Mouse (Mus musculus) hindbrain, postnatal 0 days (tissue): ENCODE results near the gene Rnf43. TPM values are rescaled to one million over a fixed set of nuclear protein-coding genes. Genes with fewer than 3 reads are reported as not detected.

Experiments used
- ATAC-seq: fragments of 200-750 bp; cut with Nextera tagmentation; 2 replicates; pipeline ENCODE4 v1.8.0; 2017; ENCODE audit warnings: mild to moderate bottlenecking, moderate TSS enrichment, moderate library complexity
- DNase-seq: peaks from one replicate; pipeline ENCODE4 v3.0.0-alpha.2; 2015; ENCODE audit warnings: low spot score
- H3K27ac ChIP-seq: fragments of 300-500 bp; sonication (generic); 2 replicates; pipeline ENCODE4 v1.5.1; 2014; ENCODE audit warnings: mild to moderate bottlenecking
- H3K27me3 ChIP-seq: fragments of 300-500 bp; sonication (generic); 2 replicates; pipeline ENCODE4 v1.6.1; 2014; ENCODE audit warnings: low read length, mixed read lengths; ENCODE audit not compliant: insufficient read depth
- H3K36me3 ChIP-seq: fragments of 300-500 bp; sonication (generic); 2 replicates; pipeline ENCODE4 v1.6.1; 2014; ENCODE audit warnings: low read length, mixed read lengths; ENCODE audit not compliant: insufficient read depth
- H3K4me1 ChIP-seq: fragments of 300-500 bp; sonication (generic); 2 replicates; pipeline ENCODE4 v1.6.1; 2014; ENCODE audit warnings: antibody characterized with exemption, low read length, mixed read lengths; ENCODE audit not compliant: insufficient read depth
- H3K4me2 ChIP-seq: fragments of 300-500 bp; sonication (generic); 2 replicates; pipeline ENCODE4 v1.6.1; 2014; ENCODE audit warnings: low read depth, mild to moderate bottlenecking, low read length, moderate library complexity, mixed read lengths
- H3K4me3 ChIP-seq: fragments of 300-500 bp; sonication (generic); 2 replicates; pipeline ENCODE4 v1.5.1; 2014; ENCODE audit warnings: low read length
- H3K9ac ChIP-seq: fragments of 300-500 bp; sonication (generic); replicated peaks from 2 replicates; pipeline ENCODE4 v1.6.1; 2014; ENCODE audit warnings: mild to moderate bottlenecking, low read length, moderate library complexity, mixed read lengths
- H3K9me3 ChIP-seq: fragments of 300-500 bp; sonication (generic); 2 replicates; pipeline ENCODE4 v1.6.1; 2016; ENCODE audit warnings: low read length, mixed read lengths
- CTCF ChIP-seq: IDR thresholded peaks from 2 replicates; pipeline ENCODE4 v1.5.1; 2016; ENCODE audit warnings: antibody characterized with exemption, control low read depth, low read depth
- WGBS: fragments of 180-500 bp; shearing (Covaris S2); extraction: QIAGEN DNeasy Blood & Tissue Kit; methylation state at CpG from one replicate; pipeline ENCODE4 v1.1.7; 2014; 5-methylcytosine and 5-hydroxymethylcytosine counted together
- polyA plus RNA-seq: library from polyadenylated mRNA; unstranded; fragments of >200 nt; fragmentation: Nextera tagmentation; extraction: Ambion mirVana; gene quantifications from 2 replicates; pipeline ENCODE4 v1.2.1, GENCODE M21; 2015
- total RNA-seq: library from RNA; depleted of rRNA; stranded (reverse); fragments of >200 nt; gene quantifications from 2 replicates; pipeline ENCODE4 v1.2.3, GENCODE M21; 2014

Rnf43 gene
- total and polyA plus RNA-seq, 2 experiments from 2014 or later: 0.85 to 10.7 TPM

GRCm38 (mm10) chr11:87673282-87673681 lies 10.8 kb downstream of the Rnf43 start:
- no peaks in the 10 kb centered on the region for H3K27me3 ChIP-seq
- ATAC-seq (no peak), DNase-seq (no peak)
- no peaks in the 10 kb centered on the region for H3K9me3 ChIP-seq
- H3K4me1 ChIP-seq: no peaks in the 10 kb centered on the region
- 100% methylated on average over 1 of the region's 1 CpGs for WGBS
- H3K36me3 ChIP-seq: no peaks in the 10 kb centered on the region
- H3K4me3 ChIP-seq: no peak overlapping the region
- H3K4me2 ChIP-seq: no peak overlapping the region
- no peak overlapping the region for H3K27ac ChIP-seq
- TF ChIP-seq CTCF: no peak
- H3K9ac ChIP-seq: no peak overlapping the region

- Histone ChIP-seq H3K27ac (no peak overlapping the region), H3K27me3 (no peaks in the 10 kb centered on the region), H3K4me3 (no peak overlapping the region), H3K36me3 (no peaks in the 10 kb centered on the region), H3K4me1 (no peaks in the 10 kb centered on the region), H3K9me3 (no peaks in the 10 kb centered on the region), H3K4me2 (no peak overlapping the region), H3K9ac (no peak overlapping the region)
- WGBS: 93% methylated on average over 6 of the region's 6 CpGs
- no peak for DNase-seq
- no peak for TF ChIP-seq CTCF
- ATAC-seq: no peak
These were observed 13.1 kb downstream of the Rnf43 start for GRCm38 (mm10) chr11:87675606-87676005.

- TF ChIP-seq CTCF: no peak
- Histone ChIP-seq H3K27ac (no peak overlapping the region), H3K4me2 (no peak overlapping the region), H3K4me1 (no peaks in the 10 kb centered on the region), H3K36me3 (no peaks in the 10 kb centered on the region), H3K27me3 (no peaks in the 10 kb centered on the region), H3K9ac (no peak overlapping the region), H3K9me3 (no peaks in the 10 kb centered on the region), H3K4me3 (no peak overlapping the region)
- WGBS: 37% methylated on average over 5 of the region's 5 CpGs
- DNase-seq (no peak), ATAC-seq (no peak)
These were observed 15.2 kb downstream of the Rnf43 start for GRCm38 (mm10) chr11:87677756-87678155.

GRCm38 (mm10) chr11:87678545-87678944 lies 16.0 kb downstream of the Rnf43 start:
- no peaks in the 10 kb centered on the region for H3K27me3 ChIP-seq
- DNase-seq (no peak), ATAC-seq (no peak)
- H3K4me2 ChIP-seq: no peak overlapping the region
- no peak overlapping the region for H3K27ac ChIP-seq
- no peak overlapping the region for H3K9ac ChIP-seq
- no peak for TF ChIP-seq CTCF
- no peaks in the 10 kb centered on the region for H3K4me1 ChIP-seq
- no peaks in the 10 kb centered on the region for H3K36me3 ChIP-seq
- no peak overlapping the region for H3K4me3 ChIP-seq
- no peaks in the 10 kb centered on the region for H3K9me3 ChIP-seq
- WGBS: 86% methylated on average over 4 of the region's 4 CpGs

- Histone ChIP-seq H3K9me3 (no peaks in the 10 kb centered on the region), H3K4me1 (no peaks in the 10 kb centered on the region), H3K9ac (no peak overlapping the region), H3K27me3 (no peaks in the 10 kb centered on the region), H3K4me3 (no peak overlapping the region), H3K4me2 (no peak overlapping the region), H3K36me3 (no peaks in the 10 kb centered on the region), H3K27ac (no peak overlapping the region)
- ATAC-seq (no peak), DNase-seq (no peak)
- 92% methylated on average over 7 of the region's 7 CpGs for WGBS
- TF ChIP-seq CTCF: no peak
These were observed 16.5 kb downstream of the Rnf43 start for GRCm38 (mm10) chr11:87678976-87679375.

GRCm38 (mm10) chr11:87680786-87681185 lies 18.3 kb downstream of the Rnf43 start:
- no peak overlapping the region for H3K9ac ChIP-seq
- no peak overlapping the region for H3K4me3 ChIP-seq
- 86% methylated on average over 9 of the region's 9 CpGs for WGBS
- H3K27ac ChIP-seq: no peak overlapping the region
- H3K9me3 ChIP-seq: no peaks in the 10 kb centered on the region
- no peak overlapping the region for H3K4me2 ChIP-seq
- no peaks in the 10 kb centered on the region for H3K27me3 ChIP-seq
- DNase-seq (no peak), ATAC-seq (no peak)
- TF ChIP-seq CTCF: no peak
- no peaks in the 10 kb centered on the region for H3K36me3 ChIP-seq
- no peaks in the 10 kb centered on the region for H3K4me1 ChIP-seq

GRCm38 (mm10) chr11:87682096-87682495 lies 19.6 kb downstream of the Rnf43 start:
- H3K4me3 ChIP-seq: no peak overlapping the region
- H3K4me2 ChIP-seq: no peak overlapping the region
- 81% methylated on average over 12 of the region's 12 CpGs for WGBS
- no peaks in the 10 kb centered on the region for H3K36me3 ChIP-seq
- H3K27ac ChIP-seq: no peak overlapping the region
- no peak for TF ChIP-seq CTCF
- DNase-seq: no peak
- H3K4me1 ChIP-seq: no peaks in the 10 kb centered on the region
- no peaks in the 10 kb centered on the region for H3K27me3 ChIP-seq
- no peak overlapping the region for H3K9ac ChIP-seq
- no peaks in the 10 kb centered on the region for H3K9me3 ChIP-seq
- no peak for ATAC-seq
